Mouse (Mus musculus): ENCODE results near the gene Yipf7. TPM values are rescaled to one million over a fixed set of nuclear protein-coding genes. Genes with fewer than 3 reads are reported as not detected.

Yipf7 gene
- polyA plus RNA-seq (2012; rRNA removed), result not detected in 2 replicates

DNA sequence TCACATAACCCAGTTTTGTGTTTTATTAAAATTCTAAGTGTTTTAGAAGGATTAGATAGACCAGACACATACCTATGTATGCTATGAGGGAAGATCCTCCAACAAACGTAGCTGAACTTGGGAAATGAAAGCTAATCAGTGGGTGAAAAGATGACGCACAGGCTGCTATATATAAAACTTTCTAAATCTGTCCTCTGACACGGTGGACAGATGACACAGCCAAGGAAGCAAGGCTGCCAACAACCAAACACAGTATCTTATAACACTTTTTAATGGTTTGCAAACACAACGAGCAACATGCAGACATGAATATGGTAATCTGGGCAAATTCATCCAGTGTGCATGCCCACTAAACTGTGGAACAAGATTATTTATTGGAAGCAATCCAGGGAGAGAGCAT, at the start of gene Yipf7:
Gene Yipf7 (minus strand): TSS at position 160 of the 400 bp plus-strand sequence.

GRCm38 (mm10) chr5:69591640-69592461, 49.4 kb upstream of the Yipf7 start, which contains the start of gene Gnpda2:
Gene Gnpda2 (minus strand): TSS chr5:69592340.

GRCm38 (mm10) chr5:69556628-69557403, 14.4 kb upstream of the Yipf7 start, which contains the start of gene Guf1:
Gene Guf1 (plus strand): TSS chr5:69556923.

Other genes with a start within 250 kb of the Yipf7 start
- 0.28 and 0.73 TPM in 2 replicates for gene Kctd8, start 201.0 kb downstream of the Yipf7 start, polyA plus RNA-seq (2012; rRNA removed)
- gene Guf1, start 14.3 kb upstream of the Yipf7 start, polyA plus RNA-seq (2012; rRNA removed), result 6.2 and 12.3 TPM in 2 replicates
- 7.1 and 14.3 TPM in 2 replicates for gene Gnpda2, start 49.7 kb upstream of the Yipf7 start, polyA plus RNA-seq (2012; rRNA removed)

Measured in ovary, adult 2 months (tissue).